Mouse (Mus musculus): Measurements from ENCODE around the gene Umod.

Umod gene

DNA sequence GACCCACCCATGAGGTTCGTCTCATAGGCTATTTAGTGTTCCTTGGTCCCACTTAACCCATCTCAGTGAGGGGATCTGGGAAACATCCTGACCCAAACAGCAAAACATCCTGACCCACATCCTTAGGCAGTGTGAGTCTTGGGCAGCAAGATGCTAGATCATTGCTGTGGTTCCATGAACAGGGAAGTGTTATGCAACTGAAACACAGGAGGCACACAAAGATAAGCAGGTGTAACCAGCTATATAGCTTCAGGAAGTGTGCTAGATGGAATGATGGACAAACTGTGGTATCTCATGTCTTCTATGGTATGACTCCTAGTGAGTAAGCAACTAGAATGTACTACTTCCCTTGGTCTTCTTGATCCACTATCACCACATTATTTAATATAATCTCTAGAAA is 37.1 kb downstream of the Umod start:
- no peak for DNase-seq (ENCODE audit: low spot score)

DNA sequence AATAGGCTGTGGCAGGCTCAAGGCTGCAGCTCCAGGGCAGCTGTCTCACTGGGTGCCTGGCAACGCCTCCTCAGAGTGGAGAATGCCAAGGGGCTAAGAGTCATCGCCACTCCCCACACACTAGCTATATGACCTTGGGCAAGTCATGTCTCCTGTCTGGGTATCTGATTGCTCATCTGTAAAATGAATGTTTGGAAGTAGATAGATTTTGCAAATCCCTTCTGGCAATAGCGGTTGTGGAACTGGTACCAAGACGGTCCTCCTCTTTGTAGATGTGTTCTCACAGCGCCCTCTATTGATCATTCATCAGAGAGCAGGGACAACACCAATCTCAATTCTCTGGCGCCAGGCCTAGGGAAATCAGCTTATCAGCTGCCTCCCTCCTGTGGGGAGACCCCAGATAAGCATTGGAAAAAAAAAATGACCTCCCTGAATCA is 51.9 kb downstream of the Umod start:
- DNase-seq (ENCODE audit: low spot score), result peak; percentile 9

DNA sequence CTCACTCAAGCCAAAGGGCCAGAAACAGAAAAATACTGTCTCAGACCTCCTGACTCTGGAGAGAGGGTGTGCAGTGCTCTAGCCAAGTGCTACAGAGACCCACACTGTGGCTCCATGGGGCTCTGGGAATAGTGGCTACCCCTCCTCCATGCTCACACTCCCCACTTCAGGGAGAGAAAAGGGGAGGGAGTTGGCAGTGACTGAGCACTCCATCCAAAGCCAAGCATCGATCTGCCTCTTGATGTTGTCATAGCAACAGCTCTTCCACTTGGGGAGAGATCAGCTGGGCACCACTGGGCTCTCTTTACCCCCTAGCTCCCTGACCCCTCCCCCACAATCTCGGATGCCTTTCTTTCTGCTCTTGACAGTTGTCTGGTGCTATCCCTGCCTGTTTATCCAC is 58.4 kb downstream of the Umod start:
- no peak for DNase-seq (ENCODE audit: low spot score)

DNA sequence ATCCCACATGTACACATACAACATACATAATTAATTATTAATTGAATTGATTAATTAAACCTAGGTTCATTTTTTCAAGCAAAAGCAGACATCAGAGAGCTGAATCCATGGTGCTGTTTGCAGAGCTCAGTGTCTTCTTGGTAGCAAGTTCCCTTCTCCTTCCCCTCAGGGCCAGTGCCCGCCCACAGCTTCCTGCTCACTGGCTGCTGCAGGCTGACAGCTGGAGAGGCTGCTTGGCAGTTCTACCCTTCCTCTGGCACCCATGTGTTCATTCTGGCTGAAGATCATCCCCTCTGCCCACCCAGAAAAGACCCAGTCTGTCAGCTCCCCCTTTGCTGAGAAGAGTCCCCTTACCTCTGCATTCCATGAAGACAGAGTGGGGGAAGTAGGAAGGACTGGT is 60.6 kb downstream of the Umod start:
- no peak for DNase-seq (ENCODE audit: low spot score)

All from testis, postnatal 14 days (tissue).